Mouse (Mus musculus): Measurements from ENCODE around the gene Faf1.
A peak's percentile ranks its signal among the peaks of the same experiment; 100 is the strongest.

Gene Faf1

GRCm38 (mm10) chr4:109930935-109931334, 254.5 kb downstream of the Faf1 start:
- no peak for DNase-seq (ENCODE audit: low read depth)

- DNase-seq (ENCODE audit: low read depth), result no peak
Observed at GRCm38 (mm10) chr4:109936557-109936956, 260.2 kb downstream of the Faf1 start.

- DNase-seq (ENCODE audit: low read depth), result no peak
Observed at GRCm38 (mm10) chr4:109939291-109939690, 262.9 kb downstream of the Faf1 start.

- no peak for DNase-seq (ENCODE audit: low read depth)
Observed at GRCm38 (mm10) chr4:109945554-109945953, 269.2 kb downstream of the Faf1 start.

GRCm38 (mm10) chr4:109949307-109949706, 272.9 kb downstream of the Faf1 start:
- peak; percentile 19 for DNase-seq (ENCODE audit: low read depth)

GRCm38 (mm10) chr4:109953509-109953908, 277.1 kb downstream of the Faf1 start:
- DNase-seq (ENCODE audit: low read depth), result no peak

- DNase-seq (ENCODE audit: low read depth), result no peak
Observed at GRCm38 (mm10) chr4:109960201-109960935, 284.0 kb downstream of the Faf1 start.

- no peak for DNase-seq (ENCODE audit: low read depth)
Observed at GRCm38 (mm10) chr4:109963570-109964279, 287.3 kb downstream of the Faf1 start.

- no peak for DNase-seq (ENCODE audit: low read depth)
Observed at GRCm38 (mm10) chr4:109969561-109969960, 293.2 kb downstream of the Faf1 start.

GRCm38 (mm10) chr4:109973991-109974654, 297.7 kb downstream of the Faf1 start:
- DNase-seq (ENCODE audit: low read depth), result no peak

- no peak for DNase-seq (ENCODE audit: low read depth)
Observed at GRCm38 (mm10) chr4:109974655-109975380, 298.4 kb downstream of the Faf1 start.

GRCm38 (mm10) chr4:109975381-109976240, 299.2 kb downstream of the Faf1 start:
- no peak for DNase-seq (ENCODE audit: low read depth)

- no peak for DNase-seq (ENCODE audit: low read depth)
Observed at GRCm38 (mm10) chr4:109976273-109977147, 300.1 kb downstream of the Faf1 start.

GRCm38 (mm10) chr4:109977148-109978067, 301.0 kb downstream of the Faf1 start, which contains the start of gene Dmrta2:
Dmrta2 (plus strand) TSS chr4:109978053.
- no peak for DNase-seq (ENCODE audit: low read depth)

- no peak for DNase-seq (ENCODE audit: low read depth)
Observed at GRCm38 (mm10) chr4:109978068-109978857, 301.9 kb downstream of the Faf1 start.

GRCm38 (mm10) chr4:109978858-109979340, 302.5 kb downstream of the Faf1 start:
- DNase-seq (ENCODE audit: low read depth), result no peak

GRCm38 (mm10) chr4:109979461-109980320, 303.3 kb downstream of the Faf1 start:
- no peak for DNase-seq (ENCODE audit: low read depth)

Measured in c-Kit-positive CD71-positive TER-119-negative erythroid progenitor cells, embryonic 14.5 days (primary cell).